Mouse (Mus musculus) midbrain, embryonic 13.5 days (tissue): ENCODE measurements around the gene Scaper. TPM values are rescaled to one million over a fixed set of nuclear protein-coding genes. Genes with fewer than 3 reads are reported as not detected.
A peak's percentile ranks its signal among the peaks of the same experiment; 100 is the strongest.

Experiments
- ATAC-seq: fragments of 200-750 bp; cut with Nextera tagmentation; 2 replicates; pipeline ENCODE4 v1.8.0; 2017; ENCODE audit warnings: mild to moderate bottlenecking, moderate TSS enrichment, moderate library complexity
- H3K27ac ChIP-seq: fragments of 300-500 bp; sonication (generic); 2 replicates; pipeline ENCODE4 v1.5.1; 2015; ENCODE audit warnings: inconsistent platforms, mild to moderate bottlenecking, moderate library complexity
- H3K27me3 ChIP-seq: fragments of 300-500 bp; sonication (generic); 2 replicates; pipeline ENCODE4 v1.6.1; 2015; ENCODE audit warnings: mild to moderate bottlenecking, inconsistent platforms
- H3K36me3 ChIP-seq: fragments of 300-500 bp; sonication (generic); 2 replicates; pipeline ENCODE4 v1.6.1; 2015; ENCODE audit warnings: mild to moderate bottlenecking, inconsistent platforms
- H3K4me1 ChIP-seq: fragments of 300-500 bp; sonication (generic); replicated peaks from 2 replicates; pipeline ENCODE4 v1.6.1; 2015; ENCODE audit warnings: inconsistent platforms
- H3K4me2 ChIP-seq: fragments of 300-500 bp; sonication (generic); replicated peaks from 2 replicates; pipeline ENCODE4 v1.6.1; 2015; ENCODE audit warnings: moderate library complexity, mild to moderate bottlenecking, inconsistent platforms
- H3K4me3 ChIP-seq: fragments of 300-500 bp; sonication (generic); replicated peaks from 2 replicates; pipeline ENCODE4 v1.5.1; 2015; ENCODE audit warnings: mild to moderate bottlenecking, inconsistent platforms
- H3K9ac ChIP-seq: fragments of 300-500 bp; sonication (generic); replicated peaks from 2 replicates; pipeline ENCODE4 v1.6.1; 2015; ENCODE audit warnings: mild to moderate bottlenecking, inconsistent platforms
- H3K9me3 ChIP-seq: fragments of 300-500 bp; sonication (generic); 2 replicates; pipeline ENCODE4 v1.6.1; 2016; ENCODE audit warnings: mild to moderate bottlenecking, inconsistent platforms
- WGBS: fragments of 180-500 bp; shearing (Covaris S2); methylation state at CpG from one replicate; pipeline ENCODE4 v1.1.7; 2015; 5-methylcytosine and 5-hydroxymethylcytosine counted together
- polyA plus RNA-seq: library from polyadenylated mRNA; unstranded; fragments of >200 nt; fragmentation: Nextera tagmentation; extraction: Ambion mirVana; gene quantifications from 2 replicates; pipeline ENCODE4 v1.2.1, GENCODE M21; 2015

The Scaper gene
- polyA plus RNA-seq, 1 experiment from 2014 or later: 38.6 TPM

GRCm38 (mm10) chr9:55586141-55586540, 351.8 kb downstream of the Scaper start:
- WGBS: 93% methylated on average over 6 of the region's 6 CpGs
- H3K4me2 ChIP-seq: no peak overlapping the region

GRCm38 (mm10) chr9:55581414-55581813, 356.5 kb downstream of the Scaper start:
- Histone ChIP-seq H3K4me2 (no peak overlapping the region), H3K4me3 (no peak overlapping the region), H3K9ac (no peak overlapping the region), H3K4me1 (no peaks in the 10 kb centered on the region), H3K27me3 (no peaks in the 10 kb centered on the region), H3K27ac (no peak overlapping the region), H3K9me3 (no peaks in the 10 kb centered on the region), H3K36me3 (peaks cover 14% of the 10 kb centered on the region)
- ATAC-seq: no peak
- WGBS: 34% methylated on average over 3 of the region's 3 CpGs

More at GRCm38 (mm10) chr9:55586141-55586540, 351.8 kb downstream of the Scaper start:
- Histone ChIP-seq H3K27ac (no peak overlapping the region), H3K4me3 (no peak overlapping the region), H3K27me3 (no peaks in the 10 kb centered on the region), H3K9me3 (no peaks in the 10 kb centered on the region), H3K9ac (no peak overlapping the region), H3K4me1 (no peaks in the 10 kb centered on the region), H3K36me3 (peaks cover 11% of the 10 kb centered on the region)
- no peak for ATAC-seq

DNA sequence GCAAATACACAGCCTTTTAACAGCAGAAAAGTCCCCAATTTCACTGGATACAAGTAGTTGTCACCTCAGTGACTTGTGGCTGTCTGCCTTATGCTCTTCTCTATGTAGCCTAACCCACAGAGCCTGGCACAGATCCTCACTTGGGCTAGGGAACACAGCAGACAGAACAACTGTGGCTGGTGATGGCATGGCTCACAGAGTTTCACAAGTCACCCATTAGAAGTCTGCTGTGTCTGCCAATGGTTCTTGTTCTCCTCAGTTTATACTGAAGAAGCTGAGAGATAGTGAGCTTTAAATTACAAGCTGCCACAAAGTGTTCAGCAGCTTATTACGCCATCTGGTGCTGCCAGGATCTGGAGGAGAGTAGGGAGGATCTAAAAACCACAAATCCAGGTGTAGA, 361.3 kb downstream of the Scaper start:
- no peak for ATAC-seq
- Histone ChIP-seq H3K9me3 (no peaks in the 10 kb centered on the region), H3K36me3 (0 out of 2 replicates have a peak, but pooled peaks cover 3% of the 10 kb centered on the region), H3K4me3 (no peak overlapping the region), H3K27me3 (no peaks in the 10 kb centered on the region), H3K27ac (no peak overlapping the region), H3K4me2 (no peak overlapping the region), H3K4me1 (no peaks in the 10 kb centered on the region), H3K9ac (no peak overlapping the region)
- 92% methylated on average over 1 of the region's 1 CpGs for WGBS

GRCm38 (mm10) chr9:55571071-55571470, 366.8 kb downstream of the Scaper start:
- Histone ChIP-seq H3K9ac (no peak overlapping the region), H3K27ac (no peak overlapping the region), H3K36me3 (no peaks in the 10 kb centered on the region), H3K4me2 (no peak overlapping the region), H3K27me3 (no peaks in the 10 kb centered on the region), H3K4me1 (no peaks in the 10 kb centered on the region; the same call in 1 of the 2 replicates), H3K4me3 (no peak overlapping the region), H3K9me3 (no peaks in the 10 kb centered on the region)
- no peak for ATAC-seq
- 89% methylated on average over 1 of the region's 1 CpGs for WGBS

- H3K9ac ChIP-seq: no peak overlapping the region
- 67% methylated on average over 5 of the region's 5 CpGs for WGBS
- H3K36me3 ChIP-seq: no peaks in the 10 kb centered on the region
- H3K4me1 ChIP-seq: no peaks in the 10 kb centered on the region; the same call in 1 of the 2 replicates
- no peaks in the 10 kb centered on the region for H3K9me3 ChIP-seq
- H3K4me2 ChIP-seq: no peak overlapping the region
- H3K4me3 ChIP-seq: no peak overlapping the region
- H3K27me3 ChIP-seq: 0 out of 2 replicates have a peak, but pooled peaks cover 3% of the 10 kb centered on the region
- no peak for ATAC-seq
- H3K27ac ChIP-seq: no peak overlapping the region
These were observed 369.3 kb downstream of the Scaper start for GRCm38 (mm10) chr9:55568466-55569159.

- 95% methylated on average over 1 of the region's 1 CpGs for WGBS
- Histone ChIP-seq H3K27ac (no peak overlapping the region), H3K36me3 (no peaks in the 10 kb centered on the region), H3K27me3 (0 out of 2 replicates have a peak, but pooled peaks cover 3% of the 10 kb centered on the region), H3K4me2 (no peak overlapping the region), H3K4me3 (no peak overlapping the region), H3K9me3 (no peaks in the 10 kb centered on the region), H3K9ac (no peak overlapping the region), H3K4me1 (no peaks in the 10 kb centered on the region)
- no peak for ATAC-seq
These were observed 377.0 kb downstream of the Scaper start for GRCm38 (mm10) chr9:55560960-55561359.

- no peaks in the 10 kb centered on the region; the same call in 1 of the 2 replicates for H3K36me3 ChIP-seq
- 86% methylated on average over 1 of the region's 1 CpGs for WGBS
- H3K9ac ChIP-seq: no peak overlapping the region
- no peak overlapping the region for H3K4me3 ChIP-seq
- no peak overlapping the region for H3K27ac ChIP-seq
- no peak overlapping the region for H3K4me2 ChIP-seq
- no peak for ATAC-seq
- no peaks in the 10 kb centered on the region for H3K9me3 ChIP-seq
- H3K27me3 ChIP-seq: peaks cover 15% of the 10 kb centered on the region
- H3K4me1 ChIP-seq: no peaks in the 10 kb centered on the region
These were observed 382.9 kb downstream of the Scaper start for GRCm38 (mm10) chr9:55554986-55555385.

DNA sequence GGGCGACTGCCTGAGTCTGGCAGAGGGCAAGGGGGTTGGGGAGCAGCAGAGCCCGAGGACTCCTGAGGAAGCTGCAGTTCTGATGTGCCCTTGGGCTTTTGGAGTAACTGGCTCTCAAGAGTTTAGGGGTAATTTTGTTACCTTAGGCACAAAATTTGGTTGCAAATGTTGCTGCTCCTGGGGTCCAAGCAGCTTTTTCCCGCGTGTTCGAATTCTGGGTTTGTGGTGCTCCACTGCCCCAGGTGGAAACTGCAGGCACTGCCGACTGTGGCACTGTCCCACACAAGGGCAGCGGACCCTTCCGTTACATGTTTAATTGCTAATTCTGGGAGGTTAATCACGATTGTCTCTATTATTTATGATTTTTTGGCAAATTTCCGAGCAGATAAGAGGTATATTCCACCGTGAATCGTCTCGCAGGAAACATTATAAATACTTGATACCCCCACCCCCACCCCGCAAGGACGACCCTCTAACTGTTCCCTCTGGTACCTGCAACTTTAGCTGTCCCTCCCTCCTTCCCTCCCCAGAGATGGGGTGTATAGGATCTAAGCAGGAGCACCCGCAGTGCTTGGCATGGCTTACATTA, 388.5 kb downstream of the Scaper start:
- H3K36me3 ChIP-seq: no peaks in the 10 kb centered on the region; the same call in 1 of the 2 replicates
- ATAC-seq: peak; percentile 57; the same call in 1 of the 2 replicates
- H3K9me3 ChIP-seq: no peaks in the 10 kb centered on the region
- peaks cover 70% of the 10 kb centered on the region for H3K27me3 ChIP-seq
- H3K4me3 ChIP-seq: no peak overlapping the region
- H3K27ac ChIP-seq: no peak overlapping the region
- 3% methylated on average over 16 of the region's 16 CpGs for WGBS
- H3K4me2 ChIP-seq: no peak overlapping the region
- peaks cover 19% of the 10 kb centered on the region for H3K4me1 ChIP-seq
- no peak overlapping the region for H3K9ac ChIP-seq

GRCm38 (mm10) chr9:55548871-55549270, 389.0 kb downstream of the Scaper start:
- Histone ChIP-seq H3K9me3 (no peaks in the 10 kb centered on the region), H3K4me2 (no peak overlapping the region), H3K36me3 (no peaks in the 10 kb centered on the region; the same call in 1 of the 2 replicates), H3K9ac (no peak overlapping the region), H3K27ac (no peak overlapping the region), H3K4me1 (peaks cover 25% of the 10 kb centered on the region), H3K4me3 (no peak overlapping the region), H3K27me3 (peaks cover 75% of the 10 kb centered on the region)
- WGBS: 15% methylated on average over 3 of the region's 3 CpGs
- ATAC-seq: no peak

- peaks cover 94% of the 10 kb centered on the region for H3K27me3 ChIP-seq
- no peaks in the 10 kb centered on the region for H3K9me3 ChIP-seq
- peak overlapping the region; percentile 44 for H3K4me2 ChIP-seq
- no peak overlapping the region for H3K27ac ChIP-seq
- peaks cover 36% of the 10 kb centered on the region for H3K4me1 ChIP-seq
- WGBS: 3% methylated on average over 63 of the region's 63 CpGs
- H3K9ac ChIP-seq: no peak overlapping the region
- no peaks in the 10 kb centered on the region for H3K36me3 ChIP-seq
- ATAC-seq: peak; percentile 36
- peak overlapping the region; percentile 32 for H3K4me3 ChIP-seq
These were observed 391.5 kb downstream of the Scaper start for GRCm38 (mm10) chr9:55546176-55547010.

DNA sequence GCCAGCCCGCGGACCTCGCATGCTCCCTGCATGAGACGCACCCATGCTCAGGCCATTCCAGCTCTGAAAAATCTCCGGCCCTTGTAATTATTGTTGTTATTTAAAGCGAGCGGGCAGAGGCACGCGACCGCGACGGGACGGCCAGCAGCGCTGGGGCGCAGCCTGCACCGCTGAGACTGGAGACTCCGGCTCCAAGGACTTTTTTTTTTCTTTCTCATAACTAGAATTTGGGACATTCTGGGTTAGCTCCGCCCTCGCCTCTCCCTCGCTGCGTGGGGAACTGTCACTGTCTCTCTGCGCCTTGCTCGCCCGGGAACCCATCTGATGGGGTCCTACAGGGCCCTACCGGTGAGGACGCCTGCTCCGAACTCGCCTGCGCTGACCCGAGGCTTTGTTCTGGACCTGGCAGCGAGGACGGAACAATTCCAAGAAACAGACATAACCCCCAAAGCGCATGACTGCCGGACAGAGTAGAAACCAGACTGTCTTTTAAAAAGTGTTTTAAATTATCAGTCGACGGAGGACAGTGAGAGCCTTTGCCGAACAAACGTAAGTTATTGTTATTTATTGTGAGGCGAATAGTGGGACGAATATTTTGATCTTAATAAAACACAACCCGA, 392.3 kb downstream of the Scaper start:
- Histone ChIP-seq H3K4me3 (peak overlapping the region; percentile 32; the same call in 1 of the 2 replicates), H3K9ac (no peak overlapping the region), H3K36me3 (no peaks in the 10 kb centered on the region), H3K9me3 (no peaks in the 10 kb centered on the region), H3K4me2 (peak overlapping the region; percentile 44; the same call in 1 of the 2 replicates), H3K27me3 (peaks cover 98% of the 10 kb centered on the region), H3K27ac (no peak overlapping the region), H3K4me1 (peaks cover 43% of the 10 kb centered on the region)
- 4% methylated on average over 41 of the region's 41 CpGs for WGBS
- ATAC-seq: no peak
